Mouse (Mus musculus): ENCODE data around the gene Pgc.

The Pgc gene

DNA sequence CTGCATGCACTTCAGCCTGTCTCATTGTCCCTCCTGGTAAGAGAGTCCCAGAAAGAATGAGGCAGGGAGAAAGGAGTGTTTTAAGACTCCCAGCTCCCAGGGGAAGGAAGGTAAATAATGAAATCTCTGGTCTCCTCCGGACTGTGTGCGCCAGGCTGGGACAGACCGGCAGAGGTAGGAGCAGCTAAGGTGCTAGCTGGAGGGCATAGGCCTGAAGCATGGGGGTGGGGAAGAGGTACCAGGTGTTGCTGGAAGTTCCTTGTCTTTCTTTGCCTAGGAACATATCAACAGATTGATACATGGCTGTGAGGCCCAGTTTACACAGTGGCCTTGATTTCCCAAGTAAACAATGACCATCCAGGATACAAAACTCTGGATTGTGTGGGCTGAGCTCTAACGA is 17.7 kb upstream of the Pgc start:
- no peak for DNase-seq (ENCODE audit: low spot score)

GRCm38 (mm10) chr17:47710036-47710435 is 16.6 kb upstream of the Pgc start:
- no peak for DNase-seq (ENCODE audit: low spot score)

- no peak for DNase-seq (ENCODE audit: low spot score)
Measured at GRCm38 (mm10) chr17:47711883-47712282, 14.8 kb upstream of the Pgc start.

GRCm38 (mm10) chr17:47712889-47713571 is 13.6 kb upstream of the Pgc start:
- no peak for DNase-seq (ENCODE audit: low spot score)

DNA sequence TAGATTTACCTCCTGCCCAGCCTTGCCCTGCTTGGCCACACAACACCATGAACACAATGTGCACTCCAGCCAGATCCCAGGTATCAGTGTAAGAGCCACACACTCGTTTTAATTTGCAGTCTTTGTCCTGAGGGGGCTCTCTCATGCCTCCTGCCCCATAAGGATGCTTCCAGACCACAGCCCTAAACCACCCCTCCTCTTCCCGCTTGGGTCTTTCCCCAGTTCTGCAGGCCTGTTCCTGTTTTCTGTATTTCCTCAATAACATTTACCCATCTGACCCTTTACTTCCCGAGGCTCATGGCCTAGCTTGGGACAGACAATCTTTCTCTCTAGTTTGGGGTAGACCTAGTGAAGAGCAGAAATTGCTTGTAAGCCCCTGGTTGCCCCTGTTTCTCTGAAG is 11.6 kb upstream of the Pgc start:
- no peak for DNase-seq (ENCODE audit: low spot score)

DNA sequence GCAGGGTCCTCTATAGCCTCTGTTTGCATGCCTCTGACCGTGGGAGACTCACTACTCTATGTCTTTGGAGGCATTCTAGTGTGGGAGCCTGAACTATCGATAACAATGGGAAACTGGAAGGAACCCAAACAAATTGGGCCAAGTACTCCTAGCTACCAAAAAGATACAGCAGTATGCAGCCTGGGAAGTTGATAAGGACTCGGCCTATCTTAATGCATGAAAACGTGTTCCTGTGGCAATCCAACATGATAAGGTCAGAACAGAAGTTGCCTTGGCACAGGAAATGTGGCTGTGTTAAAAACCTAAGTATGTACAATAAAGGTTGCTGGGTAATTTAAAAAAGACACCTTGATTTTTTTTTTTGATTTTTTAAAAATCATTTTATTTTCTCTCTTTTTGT is 5.5 kb upstream of the Pgc start:
- DNase-seq (ENCODE audit: low spot score), result no peak

GRCm38 (mm10) chr17:47730633-47731575 is 4.3 kb downstream of the Pgc start:
- DNase-seq (ENCODE audit: low spot score), result no peak

- no peak for DNase-seq (ENCODE audit: low spot score)
Measured at GRCm38 (mm10) chr17:47735553-47736100, 9.0 kb downstream of the Pgc start.

DNA sequence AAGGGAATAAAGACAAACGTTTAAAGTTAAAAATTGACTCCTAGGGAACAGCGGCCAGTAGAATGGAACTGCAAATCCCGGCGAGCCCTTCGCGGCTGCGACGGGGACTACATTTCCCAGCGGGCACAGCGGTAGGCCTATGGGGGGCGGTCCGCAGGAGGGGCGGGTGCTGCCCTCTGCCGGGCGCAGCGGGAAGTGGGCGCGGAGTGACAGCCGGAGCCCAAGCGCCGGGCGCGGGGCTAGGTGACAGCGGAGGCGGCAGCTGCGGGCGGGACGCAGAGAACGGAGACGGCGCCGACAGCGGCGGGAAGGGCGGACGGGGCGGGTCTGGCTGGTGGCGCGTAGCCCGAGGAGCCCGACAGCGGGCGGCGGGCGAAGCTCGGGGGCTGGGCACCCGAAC is 10.2 kb downstream of the Pgc start, which contains the start of gene Tfeb:
Tfeb (plus strand) TSS at position 175 of the 400 bp plus-strand sequence.
- DNase-seq (ENCODE audit: low spot score), result peak; percentile 99

DNA sequence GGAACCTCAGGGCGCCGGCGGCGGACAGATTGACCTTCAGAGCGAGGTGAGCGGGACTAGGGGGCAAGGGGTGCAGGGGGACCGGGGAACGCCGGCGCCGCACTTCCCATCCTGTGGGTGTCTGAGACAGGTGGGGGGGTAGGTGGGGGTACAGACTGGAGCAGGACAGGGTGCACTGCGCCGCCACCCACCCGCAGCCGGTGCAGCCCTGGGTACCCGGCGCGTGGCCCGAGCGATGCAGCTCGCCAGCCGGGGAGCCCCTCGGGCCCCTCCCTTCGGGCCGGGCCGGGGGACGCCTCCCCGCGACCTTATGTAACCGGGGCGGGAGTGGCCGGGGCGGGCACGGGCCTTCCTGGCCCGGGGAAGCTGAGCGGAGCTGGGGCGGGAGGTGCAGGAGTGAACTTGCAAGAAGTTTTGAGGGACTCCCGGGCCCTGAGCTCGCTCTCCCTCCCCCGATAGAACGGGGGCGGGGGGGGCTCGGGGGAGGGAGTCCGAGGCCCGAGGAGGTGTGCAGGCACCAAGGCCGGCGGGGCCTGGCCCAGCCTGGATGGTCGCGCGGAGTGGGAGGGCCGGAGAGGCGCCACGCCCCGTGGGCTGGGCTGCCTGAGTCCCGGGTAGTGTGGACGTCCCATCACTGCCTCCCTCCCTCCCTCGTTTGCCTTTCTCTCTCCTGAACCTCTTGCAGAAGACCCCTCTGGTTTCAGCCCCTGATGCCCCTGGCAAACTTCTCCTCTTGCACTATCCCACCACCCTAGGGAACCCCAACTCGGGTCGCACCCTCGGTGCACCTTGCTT is 10.8 kb downstream of the Pgc start:
- peak; percentile 80 for DNase-seq (ENCODE audit: low spot score)

- DNase-seq (ENCODE audit: low spot score), result peak; percentile 33
Measured at GRCm38 (mm10) chr17:47738066-47738878, 11.6 kb downstream of the Pgc start.

DNA sequence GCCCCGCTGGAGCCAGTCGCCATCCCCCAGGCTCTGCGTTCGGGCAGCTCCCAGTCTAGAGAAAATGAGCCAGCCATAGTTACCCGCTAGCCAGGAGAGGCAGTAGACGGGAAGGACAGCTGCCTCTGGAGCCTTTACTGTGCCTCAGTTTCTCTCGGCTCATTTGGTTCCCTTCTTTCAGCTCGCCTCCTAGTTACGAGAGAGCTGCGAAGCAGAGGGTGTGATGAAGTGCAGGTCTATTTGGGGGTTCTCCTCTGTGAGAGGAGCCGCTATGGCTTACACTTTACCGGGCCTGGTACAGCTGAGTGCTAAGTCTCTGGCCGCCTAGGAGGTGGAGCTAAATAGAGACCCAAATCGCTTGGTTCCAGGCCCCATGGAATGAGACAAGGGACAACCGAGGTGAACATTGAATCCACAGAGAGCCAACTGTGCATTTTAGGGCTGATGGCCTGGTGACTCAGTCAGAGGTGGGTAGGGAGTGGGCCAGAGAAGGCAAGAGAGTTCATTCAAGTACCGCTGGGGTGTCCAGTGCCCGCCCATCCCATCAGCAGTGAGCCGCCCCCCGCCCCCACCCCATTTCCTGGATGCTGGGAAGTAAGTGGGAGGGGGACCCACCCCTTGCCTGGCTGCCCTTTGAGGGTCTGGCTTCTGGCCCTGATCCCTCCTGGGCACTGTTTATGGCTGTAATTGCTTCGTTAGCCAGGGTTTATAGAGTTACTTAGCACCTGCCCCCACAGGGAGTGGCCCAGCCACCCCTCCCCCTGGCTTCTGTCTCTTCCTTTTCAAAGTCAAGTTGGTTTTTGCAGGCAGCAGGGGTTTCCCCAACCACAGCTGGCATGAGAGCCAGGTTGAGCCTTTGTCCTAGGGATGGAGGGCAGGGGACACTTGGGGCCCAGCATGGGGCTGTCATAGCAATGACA is 12.5 kb downstream of the Pgc start:
- no peak for DNase-seq (ENCODE audit: low spot score)

GRCm38 (mm10) chr17:47740186-47740585 is 13.5 kb downstream of the Pgc start:
- DNase-seq (ENCODE audit: low spot score), result no peak

DNA sequence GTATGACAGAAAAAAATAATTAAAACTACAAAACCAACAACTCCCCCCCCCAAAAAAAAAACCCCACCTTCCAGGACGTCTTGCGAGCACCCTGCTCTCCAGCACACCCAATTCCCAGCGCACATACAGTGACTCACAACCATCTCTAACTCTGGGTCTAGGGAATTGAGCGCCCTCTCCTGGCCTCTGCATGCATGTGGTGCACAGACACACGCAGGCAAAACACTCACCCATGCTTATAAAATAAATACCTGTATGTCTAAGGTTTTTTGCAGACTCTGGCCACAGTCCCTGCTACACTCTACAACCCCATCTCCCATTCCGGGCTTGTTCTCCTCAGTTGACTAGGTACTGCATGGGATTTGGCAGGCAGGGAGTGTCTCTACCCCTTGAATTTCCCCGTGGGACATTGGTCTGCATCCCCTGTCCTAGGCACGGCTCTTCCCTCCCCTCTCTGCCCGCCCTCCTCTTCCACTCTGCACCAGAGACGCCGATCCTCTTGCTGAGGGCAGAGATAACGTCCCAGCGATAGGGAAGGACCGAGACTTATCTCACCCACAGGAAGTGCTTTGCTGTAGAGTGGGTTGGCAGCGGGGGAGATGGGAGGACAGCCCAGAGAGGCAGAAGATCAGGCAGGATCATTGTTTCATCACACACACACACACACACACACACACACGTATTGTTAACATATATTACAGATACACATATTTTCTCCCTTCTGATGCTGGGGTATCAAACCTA is 16.5 kb downstream of the Pgc start:
- DNase-seq (ENCODE audit: low spot score), result no peak

DNA sequence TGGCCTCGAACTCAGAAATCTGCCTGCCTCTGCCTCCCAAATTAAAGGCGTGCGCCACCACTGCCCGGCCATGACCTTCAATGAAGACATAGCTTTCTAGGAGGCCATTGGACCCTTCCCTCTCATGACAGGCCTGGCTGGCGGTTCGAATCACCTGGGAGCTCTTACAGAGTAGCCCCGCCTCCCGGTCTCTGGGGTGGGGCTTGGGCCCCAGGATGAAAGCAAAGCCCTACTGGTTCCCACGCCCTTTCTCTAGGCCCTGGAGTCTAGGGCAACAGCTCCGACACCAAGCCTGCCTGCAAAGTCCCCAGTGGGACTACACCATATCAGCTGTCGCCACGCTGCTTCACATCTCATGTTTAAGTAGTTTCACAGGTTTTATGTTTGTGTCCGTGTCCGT is 17.4 kb downstream of the Pgc start:
- no peak for DNase-seq (ENCODE audit: low spot score)

GRCm38 (mm10) chr17:47744746-47745368 is 18.2 kb downstream of the Pgc start:
- no peak for DNase-seq (ENCODE audit: low spot score)

DNA sequence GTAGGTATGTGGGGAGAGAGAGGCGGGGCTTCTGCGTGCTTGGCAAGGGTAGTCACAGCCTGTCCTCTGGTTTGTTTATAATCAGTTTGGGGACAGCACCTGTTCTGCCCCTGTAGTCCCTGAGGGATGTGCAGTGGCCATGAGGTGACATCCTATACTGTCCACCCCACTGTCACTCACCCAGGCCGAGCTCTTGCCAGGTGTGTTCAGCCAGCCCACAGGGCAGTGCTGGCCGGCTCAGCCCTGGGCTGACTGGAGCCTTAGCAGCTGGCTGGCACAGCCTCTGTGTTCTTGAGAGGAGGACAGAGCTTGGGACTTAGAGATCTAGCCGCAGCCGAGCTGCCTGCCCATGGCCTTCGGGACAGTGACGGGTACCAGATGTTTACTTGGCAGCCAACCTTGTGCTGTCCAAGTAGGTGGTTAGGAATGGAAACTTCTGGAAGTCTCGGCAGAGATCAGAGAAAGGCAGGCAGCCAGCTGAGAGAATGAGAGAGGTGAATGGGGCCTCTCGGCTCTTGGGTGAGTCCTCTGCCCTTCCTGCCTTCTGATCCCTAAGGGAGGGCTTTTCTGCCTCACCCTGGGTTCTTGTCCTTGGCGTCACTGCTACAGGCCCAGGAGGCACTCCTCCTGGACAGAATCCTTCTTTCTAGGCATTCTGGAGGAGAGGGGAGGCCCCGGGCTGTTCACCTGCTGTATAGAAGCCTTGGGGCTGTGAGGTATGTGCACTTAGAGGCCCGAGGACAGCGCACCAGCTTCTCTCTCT is 22.3 kb downstream of the Pgc start:
- DNase-seq (ENCODE audit: low spot score), result peak; percentile 33

- DNase-seq (ENCODE audit: low spot score), result no peak
Measured at GRCm38 (mm10) chr17:47749626-47750025, 23.0 kb downstream of the Pgc start.

All from urinary bladder, postnatal 25 days (tissue).